Mouse (Mus musculus): Measurements from ENCODE around the gene Pla2g4a.

- no peak for TF ChIP-seq POLR2A (IDR thresholded peaks at IDR 0.05; ENCODE audit: control insufficient read depth, low read depth, low read length)
- TF ChIP-seq CTCF (IDR thresholded peaks at IDR 0.05; ENCODE audit: control insufficient read depth, insufficient read depth, insufficient replicate concordance, low read depth, low read length), result no peak
Observed at GRCm38 (mm10) chr1:149919301-149919700, 41.8 kb downstream of the Pla2g4a start.
